Mouse (Mus musculus) embryonic stem cell, embryonic (primary cell): ENCODE measurements around the gene Gm11034.

Experiments
- CTCF ChIA-PET, 4 experiments: fragments of 300-600 bp in 2 of 4; fragments of 350-600 bp in 2 of 4; sonication (Branson Sonifier 250); formaldehyde crosslinking; loops; one replicate each; lab custom pipeline; 2022; ENCODE audit warnings: inconsistent platforms in 2 of 4; lab: Charles Lee
- POLR2A ChIA-PET, 4 experiments: fragments of 300-600 bp in 2 of 4; fragments of 350-600 bp in 2 of 4; sonication (Branson Sonifier 250); formaldehyde crosslinking; loops; one replicate each; lab custom pipeline; 2022; ENCODE audit warnings: antibody characterized with exemption in 4 of 4, inconsistent platforms in 1 of 4; lab: Charles Lee

Gm11034 gene

GRCm38 (mm10) chr8:72213536-72213935, at the start of gene Gm11034:
Gene Gm11034 (minus strand): TSS chr8:72213636.
- ChIA-PET POLR2A (interaction anchor here in 2 of 4 experiments (0.7 to 1.3 kb wide), 3 partner anchors 16 to 107 kb away, joined by 3 to 4 read pairs (median 3); partner anchors contain the start of gene Olfr374 (in 1 of the 2)), CTCF (interaction anchor here in 1 of 4 experiments (1.1 kb wide), 1 partner anchor 26 kb away, joined by 6 read pairs; the partner anchor contains the start of gene Ap1m1)

DNA sequence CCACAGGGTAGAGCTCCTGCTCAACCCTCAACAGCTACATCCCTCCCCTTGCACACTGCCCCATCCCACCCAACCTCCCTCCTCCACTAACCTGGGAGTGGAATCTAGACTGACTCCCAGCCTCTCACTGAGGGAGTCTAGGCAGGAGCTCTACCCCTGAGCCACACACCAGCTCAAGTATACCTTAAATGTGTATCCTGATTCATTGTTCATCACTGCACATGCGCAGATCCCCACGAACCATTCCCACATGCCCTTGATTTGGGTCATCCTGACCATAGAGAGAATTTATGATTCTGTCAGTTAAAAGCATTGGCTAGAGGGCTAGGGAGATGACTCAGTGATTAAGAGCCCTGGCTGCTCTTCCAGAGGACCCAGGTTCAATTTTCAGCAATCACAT, 49.3 kb upstream of the Gm11034 start:
- ChIA-PET POLR2A (interaction anchor here in 3 of 4 experiments (0.6 to 2.1 kb wide), 16 partner anchors 9 to 233 kb away, joined by 3 to 13 read pairs (median 4); partner anchors contain the start of gene Klf2 (in 2 of the 3)), CTCF (interaction anchor here in 3 of 4 experiments (1.0 to 1.6 kb wide), 3 partner anchors 10 to 103 kb away, joined by 3 to 4 read pairs (median 4); no protein-coding TSS in a partner anchor)

DNA sequence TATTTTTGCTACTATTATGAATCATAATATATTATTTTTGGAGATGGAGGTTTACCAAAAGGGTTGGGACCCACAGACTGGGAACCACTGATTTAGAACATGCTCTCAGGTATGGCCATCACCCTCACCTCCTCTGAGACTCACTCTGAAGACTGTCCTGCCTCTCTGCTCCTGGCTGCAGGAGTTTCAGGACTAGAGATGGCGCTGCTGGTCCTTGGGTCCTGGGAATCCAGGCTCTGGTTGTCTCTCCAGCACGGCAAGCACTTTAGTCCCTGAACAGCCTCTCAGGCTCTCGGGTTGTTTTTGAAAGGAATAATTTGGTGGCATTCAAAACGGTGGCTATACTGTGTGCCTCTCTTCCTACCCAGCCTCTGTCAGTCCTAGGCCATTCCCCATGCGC, 48.4 kb upstream of the Gm11034 start:
- POLR2A ChIA-PET: interaction anchor here in 3 of 4 experiments (0.5 to 1.9 kb wide), 10 partner anchors 28 to 998 kb away, joined by 3 to 10 read pairs (median 6); partner anchors contain the start of gene Klf2 (in 1 of the 3)
- CTCF ChIA-PET: interaction anchor here (0.8 to 1.5 kb wide), 17 partner anchors 10 to 328 kb away, joined by 3 to 26 read pairs (median 5); partner anchors contain the start of gene Ap1m1 (in 1 of the 4)

- ChIA-PET POLR2A (interaction anchor here in 3 of 4 experiments (0.6 to 1.8 kb wide), 13 partner anchors 29 to 155 kb away, joined by 3 to 10 read pairs (median 4); partner anchors contain the start of gene Klf2 (in 3 of the 3)), CTCF (interaction anchor here (0.6 to 1.6 kb wide), 35 partner anchors 8 to 328 kb away, joined by 3 to 26 read pairs (median 3); partner anchors contain the start of gene Ap1m1 (in 2 of the 4))
Measured at GRCm38 (mm10) chr8:72261431-72261830, 48.0 kb upstream of the Gm11034 start.

GRCm38 (mm10) chr8:72261019-72261418, 47.6 kb upstream of the Gm11034 start:
- ChIA-PET POLR2A (interaction anchor here in 3 of 4 experiments (0.6 to 1.8 kb wide), 15 partner anchors 10 to 155 kb away, joined by 3 to 10 read pairs (median 4); partner anchors contain the start of gene Klf2 (in 3 of the 3)), CTCF (interaction anchor here (0.6 to 1.6 kb wide), 36 partner anchors 8 to 571 kb away, joined by 3 to 26 read pairs (median 3); partner anchors contain the start of gene Ap1m1 (in 2 of the 4))

- POLR2A ChIA-PET: interaction anchor here in 3 of 4 experiments (0.6 to 1.8 kb wide), 10 partner anchors 9 to 105 kb away, joined by 3 to 10 read pairs (median 4); partner anchors contain the start of gene Klf2 (in 3 of the 3)
Measured at GRCm38 (mm10) chr8:72260585-72260984, 47.1 kb upstream of the Gm11034 start.

DNA sequence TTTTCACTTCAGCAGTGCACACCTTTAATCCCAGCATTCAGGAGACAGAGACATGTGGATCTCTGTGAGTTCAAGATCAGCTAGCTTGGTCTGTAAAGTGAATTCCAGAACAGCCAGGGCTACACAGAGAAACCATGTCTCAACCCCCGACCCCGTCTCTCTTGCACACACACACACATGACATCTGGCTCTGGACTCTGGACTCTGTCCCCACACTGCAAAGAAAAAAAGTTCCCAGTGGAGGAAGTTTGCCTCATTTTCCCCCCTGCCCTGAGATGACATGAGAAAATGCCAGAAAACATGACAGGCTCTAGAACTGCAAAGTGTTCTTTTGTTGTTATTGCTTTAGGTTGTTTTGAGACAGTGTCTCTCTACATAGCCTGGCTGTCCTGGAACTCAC, 46.4 kb upstream of the Gm11034 start:
- ChIA-PET POLR2A (interaction anchor here in 2 of 4 experiments (1.6 to 1.8 kb wide), 4 partner anchors 30 to 105 kb away, joined by 5 to 10 read pairs (median 8); partner anchors contain the start of gene Klf2 (in 1 of the 2)), CTCF (interaction anchor here in 2 of 4 experiments (0.5 to 1.6 kb wide), 5 partner anchors 15 to 182 kb away, joined by 3 to 4 read pairs (median 3); no protein-coding TSS in a partner anchor)

More at GRCm38 (mm10) chr8:72260585-72260984, 47.1 kb upstream of the Gm11034 start:
- CTCF ChIA-PET: interaction anchor here (0.6 to 1.6 kb wide), 16 partner anchors 11 to 570 kb away, joined by 3 to 26 read pairs (median 4); partner anchors contain the start of gene Ap1m1 (in 1 of the 4)

DNA sequence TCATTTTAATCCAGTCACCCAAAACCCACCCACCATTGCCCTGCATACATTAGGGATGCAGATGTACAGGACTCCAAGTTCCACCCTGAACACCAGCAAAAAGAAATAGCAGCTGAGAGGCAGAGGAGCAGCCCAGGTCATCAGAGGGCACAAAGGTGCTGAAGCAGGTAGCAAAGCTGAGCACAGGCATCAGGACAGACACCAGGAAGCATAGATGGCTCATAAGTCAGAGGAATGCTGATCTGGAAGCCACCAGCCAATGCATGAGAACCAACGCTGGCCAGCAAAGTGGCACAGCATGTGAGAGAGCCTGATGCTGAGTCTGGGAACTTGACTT, 44.4 kb upstream of the Gm11034 start:
- CTCF ChIA-PET: interaction anchor here (0.6 to 2.7 kb wide), 58 partner anchors 9 to 715 kb away, joined by 3 to 13 read pairs (median 3); partner anchors contain the start of genes Ap1m1 (in 3 of the 4), Fam32a (in 1 of the 4), Hsh2d (in 1 of the 4) and Mvb12a (in 1 of the 4)
- POLR2A ChIA-PET: interaction anchor here in 2 of 4 experiments (0.6 to 2.2 kb wide), 18 partner anchors 11 to 106 kb away, joined by 3 to 9 read pairs (median 4); partner anchors contain the start of genes Ap1m1 (in 1 of the 2) and Fam32a (in 1 of the 2)

DNA sequence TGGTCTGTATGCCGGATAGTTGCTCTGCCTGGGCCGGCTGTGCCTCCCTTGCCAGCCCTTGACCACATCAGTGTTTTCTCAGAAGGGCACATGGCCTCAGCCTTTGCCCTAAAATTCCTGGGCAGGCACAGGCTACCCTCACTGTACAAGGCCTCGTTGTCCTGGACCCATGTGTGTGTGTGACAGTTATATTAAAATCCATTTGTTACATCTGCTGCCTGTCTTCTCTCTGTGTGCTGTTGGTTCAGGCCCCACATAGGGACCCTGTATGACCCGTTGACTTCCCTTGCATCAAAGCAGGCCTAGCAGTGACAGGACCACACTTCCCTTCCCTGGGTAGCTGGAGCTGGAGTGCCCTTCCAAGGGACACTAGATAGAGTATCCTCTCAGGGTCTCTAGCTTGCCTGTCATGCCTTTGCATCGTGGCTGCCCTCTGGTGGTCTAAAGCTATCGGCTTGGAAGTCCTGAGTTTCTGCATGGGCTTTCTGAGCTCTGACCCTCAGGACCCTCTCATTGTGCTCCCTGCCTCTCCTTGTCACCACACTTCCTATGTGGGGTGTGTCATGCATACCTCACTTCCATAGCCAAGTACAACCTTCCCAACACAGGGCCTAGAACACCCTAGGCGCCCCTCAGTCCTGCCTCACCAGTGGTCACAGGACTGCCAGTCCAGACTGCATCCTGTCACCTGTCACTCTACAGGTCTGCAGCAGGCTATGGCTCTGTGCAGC, 43.9 kb upstream of the Gm11034 start:
- POLR2A ChIA-PET: interaction anchor here in 2 of 4 experiments (0.6 to 2.2 kb wide), 20 partner anchors 11 to 106 kb away, joined by 3 to 9 read pairs (median 4); partner anchors contain the start of genes Ap1m1 (in 2 of the 2), Fam32a (in 1 of the 2) and Klf2 (in 1 of the 2)
- CTCF ChIA-PET: interaction anchor here (0.6 to 2.7 kb wide), 70 partner anchors 8 to 726 kb away, joined by 3 to 13 read pairs (median 3); partner anchors contain the start of genes Ap1m1 (in 3 of the 4), Fam32a (in 1 of the 4), Hsh2d (in 1 of the 4) and Mvb12a (in 1 of the 4)

DNA sequence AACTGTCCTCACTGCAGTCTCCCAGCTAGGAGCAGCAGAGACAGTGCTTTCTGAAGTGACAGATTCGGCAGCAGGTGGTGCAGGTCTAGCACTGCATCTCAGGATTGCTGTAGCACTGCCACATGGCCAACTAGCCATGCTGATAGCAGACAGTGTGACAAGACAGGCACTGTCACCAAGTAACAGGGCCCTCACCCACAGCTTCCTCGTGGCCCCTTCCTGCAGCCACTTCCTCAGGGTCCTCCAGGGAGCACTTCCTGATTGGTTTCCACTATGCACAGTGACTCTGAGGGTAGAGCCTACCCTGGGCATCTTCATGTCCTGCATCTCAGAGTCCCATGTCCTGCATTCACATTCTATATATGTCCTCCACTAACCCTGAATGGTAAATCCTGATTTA, 31.2 kb upstream of the Gm11034 start:
- ChIA-PET POLR2A (interaction anchor here in 3 of 4 experiments (0.6 to 1.7 kb wide), 5 partner anchors 11 to 94 kb away, joined by 3 to 4 read pairs (median 3); partner anchors contain the start of gene Hsh2d (in 1 of the 3)), CTCF (interaction anchor here in 2 of 4 experiments (0.5 to 1.6 kb wide), 7 partner anchors 13 to 639 kb away, joined by 3 to 10 read pairs (median 5); no protein-coding TSS in a partner anchor)

GRCm38 (mm10) chr8:72242226-72242625, 28.8 kb upstream of the Gm11034 start:
- POLR2A ChIA-PET: interaction anchor here in 2 of 4 experiments (0.6 to 3.9 kb wide), 8 partner anchors 8 to 187 kb away, joined by 3 to 114 read pairs (median 4); partner anchors contain the start of gene Fam32a (in 1 of the 2)

DNA sequence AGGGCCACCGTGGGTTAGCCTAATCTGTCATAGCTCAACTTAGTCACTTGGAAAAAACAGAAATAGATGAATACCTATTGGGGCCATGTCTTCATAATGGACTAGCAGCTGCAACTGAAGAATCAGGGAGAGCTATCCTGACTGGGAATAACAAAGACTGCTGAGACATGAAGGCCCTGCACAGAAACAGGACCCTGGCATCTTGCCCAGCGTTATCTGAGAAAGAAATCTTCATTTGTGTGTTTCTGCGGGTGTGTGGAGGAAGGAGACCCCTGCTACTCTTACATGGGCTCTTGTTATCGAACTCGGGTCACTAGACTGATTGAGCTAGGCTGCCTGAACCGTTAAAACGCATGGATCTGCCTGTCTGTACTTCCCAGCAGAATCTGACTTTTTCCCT, 27.5 kb upstream of the Gm11034 start:
- CTCF ChIA-PET: interaction anchor here in 3 of 4 experiments (1.1 to 2.4 kb wide), 5 partner anchors 15 to 49 kb away, joined by 4 to 7 read pairs (median 4); no protein-coding TSS in a partner anchor
- POLR2A ChIA-PET: interaction anchor here in 2 of 4 experiments (0.6 to 3.9 kb wide), 19 partner anchors 9 to 258 kb away, joined by 3 to 114 read pairs (median 4); partner anchors contain the start of genes Fam32a (in 2 of the 2), Hsh2d (in 1 of the 2), Klf2 (in 1 of the 2) and Olfr374 (in 1 of the 2)

More at GRCm38 (mm10) chr8:72242226-72242625, 28.8 kb upstream of the Gm11034 start:
- CTCF ChIA-PET: interaction anchor here in 2 of 4 experiments (0.6 to 1.2 kb wide), 2 partner anchors 15 to 452 kb away, joined by 4 read pairs; no protein-coding TSS in a partner anchor

- CTCF ChIA-PET: interaction anchor here (0.5 to 2.4 kb wide), 46 partner anchors 13 to 859 kb away, joined by 3 to 145 read pairs (median 4); partner anchors contain the start of genes Fam32a (in 3 of the 4), Hsh2d (in 1 of the 4), Nr2f6 (in 1 of the 4) and Zfp709 (in 1 of the 4)
Measured at GRCm38 (mm10) chr8:72240403-72240763, 26.9 kb upstream of the Gm11034 start.

GRCm38 (mm10) chr8:72239499-72240402, 26.3 kb upstream of the Gm11034 start, which contains the start of gene Ap1m1:
Gene Ap1m1 (plus strand): TSS chr8:72240018.
- POLR2A ChIA-PET: interaction anchor here (0.5 to 3.9 kb wide), 82 partner anchors 10 to 1396 kb away, joined by 3 to 114 read pairs (median 4); partner anchors contain the start of genes Fam32a (in 3 of the 4), Fcho1 (in 1 of the 4), Hsh2d (in 1 of the 4) and Klf2 (in 1 of the 4)
- CTCF ChIA-PET: interaction anchor here (0.5 to 2.4 kb wide), 56 partner anchors 14 to 1739 kb away, joined by 3 to 145 read pairs (median 4); partner anchors contain the start of genes Fam32a (in 3 of the 4), Cib3 (in 1 of the 4), Fcho1 (in 1 of the 4) and Gm11034 (in 1 of the 4)

More at GRCm38 (mm10) chr8:72240403-72240763, 26.9 kb upstream of the Gm11034 start:
- POLR2A ChIA-PET: interaction anchor here (0.5 to 3.9 kb wide), 76 partner anchors 9 to 1396 kb away, joined by 3 to 114 read pairs (median 4); partner anchors contain the start of genes Fam32a (in 3 of the 4), Fcho1 (in 1 of the 4), Hsh2d (in 1 of the 4) and Klf2 (in 1 of the 4)

GRCm38 (mm10) chr8:72222656-72223055, 9.2 kb upstream of the Gm11034 start:
- CTCF ChIA-PET: interaction anchor here in 3 of 4 experiments (2.5 to 6.7 kb wide), 3 partner anchors 17 kb away, joined by 38 to 145 read pairs (median 70); partner anchors contain the start of gene Ap1m1 (in 3 of the 3)

More at GRCm38 (mm10) chr8:72222656-72223055, 9.2 kb upstream of the Gm11034 start:
- POLR2A ChIA-PET: interaction anchor here in 3 of 4 experiments (1.1 to 7.3 kb wide), 3 partner anchors 17 to 18 kb away, joined by 5 to 114 read pairs (median 7); partner anchors contain the start of gene Ap1m1 (in 3 of the 3)
